Mouse (Mus musculus) mesoderm, embryonic 11.5 days (tissue): ENCODE measurements around the gene Iah1.

Experiments
- DNase-seq: peaks from one replicate; pipeline ENCODE4 v3.0.0-alpha.2; 2012; ENCODE audit warnings: low read depth, low spot score

Iah1 gene

GRCm38 (mm10) chr12:21315923-21316868, at the start of gene Iah1:
TSS of gene Iah1 (plus strand) at chr12:21316389.
- peak; percentile 74 for DNase-seq

- DNase-seq, result no peak
These were observed 49.4 kb upstream of the Iah1 start for GRCm38 (mm10) chr12:21266784-21267098.

- DNase-seq, result no peak
These were observed 48.0 kb upstream of the Iah1 start for GRCm38 (mm10) chr12:21268083-21268616.

DNA sequence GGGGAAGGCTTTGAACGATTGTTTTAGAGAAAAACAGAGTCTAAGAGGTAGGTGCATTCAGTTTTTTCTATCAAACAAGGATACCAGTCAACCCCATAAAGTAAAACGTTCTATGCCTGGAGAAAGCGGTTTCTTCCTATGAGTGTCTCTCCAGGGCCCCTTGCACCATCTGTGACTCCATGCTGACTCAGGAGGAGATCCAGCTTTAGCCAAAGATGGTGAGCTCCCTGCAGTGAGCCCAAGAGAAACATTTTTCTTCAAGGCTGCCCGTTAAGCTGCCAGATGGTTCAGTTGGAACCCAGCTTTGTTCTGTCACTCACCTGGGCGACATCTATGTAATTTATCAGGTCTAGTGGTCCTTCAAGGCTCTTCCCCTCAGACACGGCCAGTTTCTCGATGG, 41.7 kb upstream of the Iah1 start:
- no peak for DNase-seq

- DNase-seq, result no peak
These were observed 38.8 kb upstream of the Iah1 start for GRCm38 (mm10) chr12:21277352-21277864.

GRCm38 (mm10) chr12:21284761-21285441, 31.3 kb upstream of the Iah1 start, which contains the start of gene Cpsf3:
TSS of gene Cpsf3 (plus strand) at chr12:21285391.
- no peak for DNase-seq

- DNase-seq, result peak; percentile 67
These were observed 30.5 kb upstream of the Iah1 start for GRCm38 (mm10) chr12:21285508-21286242.

DNA sequence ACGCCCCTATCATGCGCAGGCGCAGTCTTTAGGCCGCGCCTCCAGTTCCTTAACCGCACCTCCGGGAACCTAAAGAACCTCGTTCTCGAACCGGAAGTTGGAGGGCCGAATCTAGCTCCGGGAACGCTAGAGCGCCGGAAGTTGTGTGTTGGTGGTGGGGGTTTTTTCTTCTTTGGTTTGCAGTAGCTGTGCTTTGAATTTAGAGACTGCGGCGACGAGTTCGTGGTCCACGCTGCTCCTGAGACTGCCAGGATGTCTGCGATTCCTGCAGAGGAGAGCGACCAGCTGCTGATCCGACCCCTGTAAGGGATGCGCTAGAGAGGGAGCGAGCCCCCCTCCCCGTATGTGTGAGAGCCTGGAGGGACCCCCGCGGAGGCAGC, 30.0 kb upstream of the Iah1 start, which contains the start of gene Itgb1bp1:
Gene Itgb1bp1, minus strand, starts transcription at position 42 of the 380 bp plus-strand sequence.
- peak; percentile 99 for DNase-seq

DNA sequence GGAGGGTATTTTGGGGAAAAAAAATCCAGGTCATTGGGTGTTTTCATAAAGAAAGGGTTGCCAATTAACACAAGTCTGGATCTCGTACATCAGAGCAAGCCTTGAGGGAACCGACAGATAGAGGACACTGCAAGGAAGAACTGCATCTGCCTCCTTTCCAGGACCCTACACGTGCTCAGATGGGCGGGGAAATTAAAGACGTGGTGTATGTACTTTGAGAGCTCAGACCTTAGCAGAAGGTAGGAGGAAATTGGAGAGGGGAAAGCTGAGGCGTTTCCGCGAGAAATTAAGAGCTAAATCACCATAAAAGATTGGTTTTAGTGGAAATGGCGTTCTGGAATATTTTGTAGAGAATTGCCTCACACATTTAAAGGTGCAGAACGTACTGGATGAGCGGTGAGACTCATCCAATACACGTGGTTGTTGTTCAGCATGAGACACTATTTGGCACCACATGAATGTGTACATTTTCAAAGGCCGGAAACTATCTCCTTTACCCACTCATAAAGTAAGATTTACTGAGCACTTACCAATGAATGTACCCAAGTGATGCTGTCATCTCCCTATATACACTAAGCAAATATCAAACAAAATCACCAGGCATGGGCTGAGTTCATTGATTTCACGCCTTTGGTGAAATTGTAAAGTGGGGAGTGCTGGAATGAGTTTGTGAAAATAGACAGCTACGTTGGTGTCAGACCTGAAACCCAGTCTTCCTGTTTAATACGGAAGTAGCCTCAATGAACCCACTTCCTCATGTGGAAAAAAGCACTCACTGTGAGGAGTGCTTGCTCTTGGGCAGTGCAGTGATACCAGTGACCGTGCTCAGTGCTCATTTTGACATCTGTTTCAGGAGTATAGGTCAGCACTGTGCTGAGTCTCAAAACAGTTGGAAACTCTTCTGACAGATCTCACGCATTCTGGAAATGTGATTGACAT, 29.2 kb upstream of the Iah1 start:
- DNase-seq, result peak; percentile 12

GRCm38 (mm10) chr12:21288716-21289395, 27.3 kb upstream of the Iah1 start:
- no peak for DNase-seq

DNA sequence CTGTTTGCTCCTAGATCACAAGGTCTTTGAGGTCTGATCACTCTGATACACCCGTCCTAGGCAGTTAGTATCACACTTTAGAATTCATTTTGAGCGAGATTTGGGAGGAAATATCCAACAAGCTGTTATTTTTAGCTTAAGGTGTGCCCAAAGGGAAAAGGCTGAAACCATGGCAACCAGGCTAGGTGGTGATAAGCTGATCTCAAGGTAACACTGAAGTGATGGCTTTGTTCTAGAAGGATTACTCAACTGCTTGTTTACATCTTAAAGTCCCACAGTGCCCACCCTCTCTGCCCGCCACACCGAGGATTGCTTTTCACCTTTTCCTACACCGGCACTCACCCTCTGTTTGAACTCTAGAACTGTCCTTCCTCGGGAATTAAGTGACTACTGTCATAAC, 26.5 kb upstream of the Iah1 start:
- DNase-seq, result no peak

- no peak for DNase-seq
These were observed 17.3 kb upstream of the Iah1 start for GRCm38 (mm10) chr12:21298856-21299255.

DNA sequence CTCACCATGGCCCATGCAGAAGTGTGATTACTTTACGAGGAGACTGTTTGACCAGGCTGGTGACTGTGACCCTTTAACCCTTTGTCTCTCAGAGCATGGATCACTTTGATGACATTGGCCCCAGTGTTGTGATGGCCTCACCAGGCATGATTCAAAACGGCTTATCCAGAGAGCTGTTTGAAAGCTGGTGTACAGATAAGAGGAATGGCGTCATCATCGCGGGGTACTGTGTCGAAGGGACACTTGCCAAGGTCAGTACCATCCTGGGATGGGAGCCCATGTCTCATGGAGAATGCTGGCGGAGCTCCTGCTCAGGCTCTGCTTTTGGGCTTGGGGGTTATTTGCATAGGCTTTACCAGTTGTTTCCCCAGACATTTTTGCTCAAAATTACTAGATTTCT, 14.9 kb upstream of the Iah1 start:
- no peak for DNase-seq

DNA sequence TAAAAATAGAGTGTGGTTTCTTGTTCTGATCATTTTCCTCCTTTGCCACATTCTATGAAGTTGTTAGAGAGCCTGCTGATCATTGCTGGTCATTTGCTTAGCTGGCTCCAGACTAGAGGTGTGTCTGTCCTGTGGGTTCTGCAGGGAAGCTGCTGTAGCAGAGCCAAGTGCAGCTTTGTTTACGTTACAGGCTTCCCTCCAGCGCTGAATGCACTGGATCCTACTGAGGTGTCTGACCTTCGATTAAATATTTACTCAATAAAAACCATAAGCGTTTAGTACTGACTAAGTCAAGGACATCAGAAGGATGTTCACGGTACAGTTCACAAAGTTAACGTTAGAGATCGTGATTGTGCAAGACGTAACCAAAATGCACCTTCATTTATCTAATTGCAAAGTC, 14.3 kb upstream of the Iah1 start:
- no peak for DNase-seq

DNA sequence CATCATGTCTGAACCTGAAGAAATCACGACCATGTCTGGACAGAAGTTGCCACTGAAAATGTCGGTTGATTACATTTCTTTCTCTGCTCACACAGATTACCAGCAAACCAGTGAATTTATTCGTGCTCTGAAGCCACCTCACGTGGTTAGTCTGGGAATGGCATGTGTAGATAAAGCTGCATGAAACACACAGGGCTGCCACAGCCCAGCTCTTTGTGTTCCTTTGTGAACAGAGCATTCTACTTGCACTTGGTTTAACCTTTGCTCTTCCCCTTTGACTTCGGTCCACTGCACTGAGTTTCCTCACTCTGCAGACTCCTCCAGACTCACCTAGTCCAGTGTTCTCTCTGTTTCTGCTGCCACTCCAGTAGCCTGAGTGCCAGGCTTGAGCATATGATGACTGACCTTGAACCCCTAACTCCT, 13.8 kb upstream of the Iah1 start:
- DNase-seq, result no peak

DNA sequence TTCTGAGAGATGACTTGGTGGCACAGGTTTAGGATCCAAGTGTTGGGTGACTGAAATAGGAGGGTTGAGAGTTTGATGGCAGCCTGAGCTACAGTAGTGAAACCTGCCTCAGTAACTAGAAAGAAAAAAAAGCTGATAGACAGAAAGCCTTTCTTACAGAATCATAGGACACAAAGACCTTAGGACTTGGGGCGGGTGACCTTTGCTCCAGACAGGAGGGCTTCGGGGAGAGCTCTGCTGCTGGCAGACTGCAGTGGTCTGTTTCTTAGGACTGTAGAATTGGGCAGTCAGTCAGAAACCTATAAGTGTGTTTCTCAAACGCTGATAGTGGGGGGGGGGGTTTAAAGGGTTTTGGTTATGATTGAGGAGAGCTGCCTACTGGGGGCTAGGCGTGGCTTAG, 10.4 kb upstream of the Iah1 start:
- DNase-seq, result no peak

DNA sequence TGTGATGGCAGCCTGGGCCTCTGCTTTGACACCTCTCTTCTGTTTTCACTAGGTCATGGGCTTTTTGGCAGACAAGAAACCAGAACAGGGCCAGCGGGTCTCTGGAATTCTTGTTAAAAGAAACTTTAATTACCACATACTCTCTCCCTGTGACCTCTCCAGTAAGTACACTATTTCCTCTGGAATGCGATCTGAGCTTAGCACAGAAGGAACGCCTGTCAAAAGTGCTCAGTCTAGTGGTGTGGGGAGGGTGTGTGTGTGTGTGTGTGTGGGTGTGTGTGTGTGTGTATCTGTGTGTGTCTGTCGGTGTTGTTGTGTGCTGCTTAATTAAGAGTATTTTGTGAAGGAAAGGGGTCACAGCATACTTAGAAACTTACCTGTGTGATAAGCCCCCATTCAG, 9.5 kb upstream of the Iah1 start:
- no peak for DNase-seq

GRCm38 (mm10) chr12:21312201-21312600, 4.0 kb upstream of the Iah1 start:
- DNase-seq, result no peak

DNA sequence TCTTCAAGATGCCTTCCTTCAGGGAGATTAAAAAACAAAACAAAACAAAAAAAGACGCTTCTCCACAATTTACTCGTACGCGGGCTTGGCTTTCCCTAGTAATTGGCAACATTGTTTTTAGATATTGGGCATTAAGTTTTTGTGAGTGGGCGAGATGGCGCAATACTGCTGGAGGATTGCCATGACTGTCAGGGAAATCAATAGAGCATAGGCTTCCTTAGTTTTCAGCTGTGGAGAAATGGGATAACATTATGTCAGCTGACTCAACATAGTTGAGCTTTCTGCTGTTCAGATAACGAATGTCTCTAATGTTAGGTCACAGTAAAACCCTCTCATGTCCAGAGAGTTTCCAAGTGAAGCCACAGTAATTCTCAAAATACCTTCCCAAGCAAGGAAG, 678 bp downstream of the Iah1 start:
- no peak for DNase-seq
